Mouse (Mus musculus): ENCODE data around the gene Ufc1. TPM values are rescaled to one million over a fixed set of nuclear protein-coding genes. Genes with fewer than 3 reads are reported as not detected.
"Not testable (repeated sequence)": the region's sequence is repeated elsewhere in the genome, so short reads cannot be mapped to it uniquely, and the experiment has no call there.

The Ufc1 gene
- polyA plus RNA-seq, 2 experiments from 2014 or later, result 74.0 to 84.4 TPM

DNA sequence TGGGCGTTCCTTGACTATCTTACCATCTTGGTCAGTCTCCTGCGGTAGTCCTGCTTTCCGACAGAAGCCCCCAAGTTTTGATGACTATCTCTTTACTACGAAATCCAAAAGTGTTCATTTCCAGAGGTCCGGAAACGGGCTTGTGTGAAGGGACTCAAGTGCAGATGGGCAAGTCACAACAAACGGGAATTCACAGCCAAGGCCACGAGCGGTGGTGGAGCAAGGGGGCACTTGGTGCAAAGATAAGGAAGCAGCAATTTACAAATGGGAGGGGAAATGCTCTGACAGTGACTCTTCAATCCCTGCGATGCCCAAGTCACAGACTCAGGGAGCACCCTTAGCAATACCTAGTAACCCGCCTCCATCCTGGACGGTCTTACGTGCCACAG is 47.4 kb downstream of the Ufc1 start:
- ATAC-seq, result peak; percentile 8

DNA sequence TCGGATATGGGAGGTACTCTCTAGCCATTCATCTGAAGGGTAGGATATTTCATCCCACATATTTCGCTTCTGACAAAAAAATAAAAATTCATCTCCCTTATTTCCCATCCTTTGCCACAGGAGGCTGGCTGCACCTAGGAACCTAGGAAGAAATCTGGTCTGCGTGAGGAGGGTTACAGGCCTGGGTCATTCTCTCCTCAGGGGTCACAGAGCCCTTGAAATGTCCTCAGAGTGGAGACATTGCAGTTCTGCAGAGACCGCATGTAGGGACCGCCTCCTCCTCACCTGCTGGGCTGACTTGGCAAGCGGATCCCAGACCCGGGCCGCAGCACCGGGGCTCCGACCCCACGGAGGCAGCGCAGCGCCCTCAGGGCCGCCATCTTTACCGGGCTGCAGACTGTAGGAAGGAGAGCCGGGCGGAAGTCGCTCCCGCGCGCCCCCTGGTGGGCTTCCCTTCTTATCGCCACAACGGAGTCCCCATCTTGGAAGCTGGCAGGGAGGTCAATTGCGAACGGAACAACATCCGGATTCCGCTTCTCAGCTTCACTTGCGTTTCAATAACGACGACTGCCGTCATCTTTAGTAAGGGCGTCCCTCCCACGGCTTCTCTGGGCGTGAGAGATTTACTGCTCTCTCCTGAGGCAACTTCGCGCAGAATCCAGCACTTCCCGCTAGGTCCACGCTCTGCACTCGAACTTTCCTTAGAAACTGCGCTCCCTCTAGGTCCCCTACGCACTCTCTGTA is 47.9 kb downstream of the Ufc1 start:
- peak; percentile 99 for ATAC-seq

DNA sequence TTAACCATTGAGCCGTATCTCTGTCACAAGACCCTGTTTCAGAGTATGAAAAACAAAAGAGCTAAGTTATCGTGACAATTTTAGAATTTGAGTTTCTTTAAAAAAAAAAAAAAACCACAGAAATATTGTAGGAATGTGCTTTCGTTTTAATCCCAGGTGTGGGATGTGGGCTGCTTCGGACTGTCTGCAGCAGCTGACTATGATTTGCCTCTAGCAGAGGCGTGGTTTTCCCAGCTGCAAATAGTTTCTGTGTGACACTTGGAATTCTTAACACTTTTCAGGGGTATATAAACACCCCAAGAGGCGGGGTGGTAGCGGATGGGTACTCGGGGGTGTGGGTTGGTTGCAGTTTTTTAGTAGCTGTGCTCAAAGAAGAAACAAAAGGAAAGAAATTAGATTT is 49.5 kb downstream of the Ufc1 start:
- no peak for ATAC-seq

DNA sequence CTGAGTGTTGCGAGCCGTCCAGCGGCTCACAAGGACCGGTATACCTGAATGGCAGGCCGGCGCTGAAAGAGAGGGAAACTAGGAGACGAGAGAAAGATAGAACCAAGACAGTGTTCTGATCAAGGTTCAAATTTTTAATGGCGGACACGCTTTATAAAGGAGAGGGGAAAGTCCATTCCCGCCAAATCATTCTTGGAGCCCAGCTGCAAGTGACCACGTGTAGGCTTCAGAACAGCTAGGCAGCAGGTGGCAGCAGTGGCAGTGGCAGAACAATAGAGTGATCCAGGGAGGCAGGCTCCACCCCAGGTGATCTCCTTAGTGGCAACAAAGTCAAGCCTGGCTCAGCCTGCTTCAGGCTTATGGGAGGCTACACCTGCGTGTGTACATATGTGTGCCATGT is 52.9 kb downstream of the Ufc1 start:
- not testable (repeated sequence) for ATAC-seq

DNA sequence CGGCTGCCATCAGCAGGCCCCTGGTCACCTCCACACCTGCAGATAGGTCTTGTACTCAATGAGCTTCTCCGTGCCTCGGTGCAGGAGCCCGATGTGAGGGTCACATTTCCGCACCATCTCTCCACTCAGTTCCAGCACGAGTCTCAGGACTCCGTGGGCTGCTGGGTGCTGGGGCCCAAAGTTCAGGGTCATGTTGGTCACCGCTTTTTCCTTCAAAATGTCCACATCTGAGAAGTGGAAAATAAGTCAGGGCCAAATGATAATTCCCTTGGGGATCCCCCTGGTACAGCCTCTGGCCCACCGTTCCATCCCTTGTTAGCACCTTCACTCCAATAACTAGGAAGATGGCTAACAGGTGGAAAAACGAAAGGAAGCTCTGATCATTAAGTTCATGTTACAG is 53.9 kb downstream of the Ufc1 start:
- ATAC-seq, result no peak

DNA sequence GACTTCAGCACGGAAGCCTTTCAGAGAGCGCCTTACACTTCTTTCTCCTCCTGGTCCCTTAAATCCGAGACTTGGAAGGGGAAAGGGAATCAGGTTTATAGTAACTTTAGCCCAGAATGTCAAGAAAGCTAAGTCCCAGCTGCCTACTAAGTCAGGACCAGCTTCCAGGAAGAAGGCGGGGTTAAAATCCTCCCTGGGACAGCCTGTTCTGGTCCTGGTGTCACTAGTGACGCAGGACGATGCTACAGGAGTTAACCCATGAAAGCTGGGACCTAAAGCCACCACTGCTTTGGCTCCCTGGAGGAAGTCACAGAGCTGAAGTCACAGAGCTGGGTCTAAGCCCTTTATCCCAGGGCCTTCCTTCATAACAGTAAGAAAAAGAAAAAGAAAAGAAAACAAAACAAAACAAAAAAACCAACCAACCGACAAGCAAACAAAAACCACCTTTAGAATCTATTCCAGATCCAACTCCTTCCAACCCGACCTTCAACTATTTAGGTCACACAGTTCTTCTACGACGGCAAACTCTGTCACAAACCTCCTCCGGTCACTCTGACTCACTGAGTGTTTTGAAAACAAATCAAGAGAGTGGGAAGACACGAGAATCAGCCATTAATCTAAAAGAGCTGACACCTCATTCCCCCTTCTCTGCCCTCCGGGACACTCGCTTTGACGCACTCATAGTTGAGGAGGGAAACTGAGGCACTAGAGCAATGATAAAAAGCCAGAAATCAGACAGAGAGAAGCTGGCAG is 54.7 kb downstream of the Ufc1 start:
- ATAC-seq, result no peak

Other genes with a start within 250 kb of the Ufc1 start
- not detected for gene Fcgr3, start 230.1 kb downstream of the Ufc1 start, polyA plus RNA-seq (2017; shearing (Covaris generic))
- gene Cfap126, start 181.1 kb downstream of the Ufc1 start, polyA plus RNA-seq (2017; shearing (Covaris generic)), result 1 to 10 TPM; 4.8 to 5.5 TPM
- gene Sdhc, start 144.4 kb downstream of the Ufc1 start, polyA plus RNA-seq (2017; shearing (Covaris generic)), result 100 to 1,000 TPM; 135 to 150 TPM
- not detected for gene Mpz, start 144.3 kb downstream of the Ufc1 start, polyA plus RNA-seq (2017; shearing (Covaris generic))
- not detected for gene Pcp4l1, start 98.8 kb downstream of the Ufc1 start, polyA plus RNA-seq (2017; shearing (Covaris generic))
- under 1 TPM; 0.15 to 0.54 TPM for gene Nr1i3, start 81.1 kb downstream of the Ufc1 start, polyA plus RNA-seq (2017; shearing (Covaris generic))
- 10 to 100 TPM; 24.0 to 48.7 TPM for gene Tomm40l, start 72.5 kb downstream of the Ufc1 start, polyA plus RNA-seq (2017; shearing (Covaris generic))
- under 1 TPM in 1 of 2 experiments, not detected in 1; 0.75 TPM for gene Apoa2, start 70.0 kb downstream of the Ufc1 start, polyA plus RNA-seq (2017; shearing (Covaris generic))
- gene Fcer1g, start 60.7 kb downstream of the Ufc1 start, polyA plus RNA-seq (2017; shearing (Covaris generic)), result 1 to 10 TPM; 1.8 to 3.5 TPM
- under 1 TPM in 1 of 2 experiments, not detected in 1; 0.13 TPM for gene Adamts4, start 44.6 kb downstream of the Ufc1 start, polyA plus RNA-seq (2017; shearing (Covaris generic))
- gene Ndufs2, start 43.6 kb downstream of the Ufc1 start, polyA plus RNA-seq (2017; shearing (Covaris generic)), result 100 to 1,000 TPM; 115 to 119 TPM
- gene B4galt3, start 24.7 kb downstream of the Ufc1 start, polyA plus RNA-seq (2017; shearing (Covaris generic)), result 10 to 100 TPM; 56.0 to 93.6 TPM
- 100 to 1,000 TPM in 1 of 2 experiments, 10 to 100 TPM in 1; 70.8 to 108 TPM for gene Ppox, start 13.8 kb downstream of the Ufc1 start, polyA plus RNA-seq (2017; shearing (Covaris generic))
- gene Usp21, start 7.0 kb downstream of the Ufc1 start, polyA plus RNA-seq (2017; shearing (Covaris generic)), result 10 to 100 TPM; 22.6 to 27.9 TPM
- gene Dedd, start 34.1 kb upstream of the Ufc1 start, polyA plus RNA-seq (2017; shearing (Covaris generic)), result 10 to 100 TPM; 36.8 to 43.8 TPM
- 10 to 100 TPM; 31.7 to 40.3 TPM for gene Nit1, start 50.6 kb upstream of the Ufc1 start, polyA plus RNA-seq (2017; shearing (Covaris generic))
- 10 to 100 TPM; 69.6 to 75.8 TPM for gene Pfdn2, start 50.6 kb upstream of the Ufc1 start, polyA plus RNA-seq (2017; shearing (Covaris generic))
- under 1 TPM; 0.36 to 0.72 TPM for gene Klhdc9, start 65.8 kb upstream of the Ufc1 start, polyA plus RNA-seq (2017; shearing (Covaris generic))
- under 1 TPM in 1 of 2 experiments, not detected in 1; 0.12 TPM for gene Nectin4, start 75.1 kb upstream of the Ufc1 start, polyA plus RNA-seq (2017; shearing (Covaris generic))
- 10 to 100 TPM; 74.7 to 90.4 TPM for gene Arhgap30, start 93.9 kb upstream of the Ufc1 start, polyA plus RNA-seq (2017; shearing (Covaris generic))
- gene Usf1, start 116.3 kb upstream of the Ufc1 start, polyA plus RNA-seq (2017; shearing (Covaris generic)), result 100 to 1,000 TPM in 1 of 2 experiments, 10 to 100 TPM in 1; 62.2 to 115 TPM
- 10 to 100 TPM; 10.0 to 20.1 TPM for gene Tstd1, start 123.8 kb upstream of the Ufc1 start, polyA plus RNA-seq (2017; shearing (Covaris generic))
- 1 to 10 TPM in 1 of 2 experiments, under 1 TPM in 1; 0.16 to 1.1 TPM for gene F11r, start 142.5 kb upstream of the Ufc1 start, polyA plus RNA-seq (2017; shearing (Covaris generic))
- 10 to 100 TPM; 10.5 to 11.7 TPM for gene Alyref2, start 208.5 kb upstream of the Ufc1 start, polyA plus RNA-seq (2017; shearing (Covaris generic))
- gene Itln1, start 240.3 kb upstream of the Ufc1 start, polyA plus RNA-seq (2017; shearing (Covaris generic)), result not detected

Measured in CD4-positive, CD25-positive, alpha-beta regulatory T cell, adult 4 months (primary cell).